Mouse (Mus musculus): ENCODE measurements around the gene Suds3. TPM values are rescaled to one million over a fixed set of nuclear protein-coding genes. Genes with fewer than 3 reads are reported as not detected.

Gene Suds3
- polyA plus RNA-seq, 1 experiment from 2014 or later: 42.2 TPM

DNA sequence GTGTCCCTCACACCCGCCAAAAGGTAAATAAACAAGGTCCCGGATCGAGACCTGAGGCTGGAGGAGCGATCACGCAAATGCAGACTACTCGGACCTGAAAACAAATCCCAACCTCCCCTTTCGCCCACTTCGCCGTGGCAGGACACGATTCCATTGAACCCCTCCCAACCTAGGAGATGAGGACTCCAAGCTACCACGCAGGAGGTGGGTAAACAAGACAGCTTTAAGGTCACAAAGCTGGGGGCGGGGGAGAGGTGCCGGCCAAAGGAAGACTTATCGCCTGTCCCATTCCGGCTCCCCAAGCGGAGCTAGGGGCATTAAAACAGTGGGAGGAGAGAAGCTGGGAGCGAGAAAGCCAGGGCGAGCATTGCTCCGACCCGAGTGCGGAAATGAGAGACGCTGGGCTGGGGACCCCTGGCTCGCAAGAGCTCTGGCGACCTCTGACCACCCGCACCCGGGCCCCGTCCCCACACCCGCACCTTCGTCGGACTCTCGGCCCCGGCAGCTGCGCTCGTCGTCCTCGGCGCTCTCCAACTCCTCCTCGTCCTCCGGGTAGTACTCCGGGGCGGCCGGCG is 633 bp downstream of the Suds3 start:
- Histone ChIP-seq H3K4me2 (replicated peaks; ENCODE audit: low read depth) (peak overlapping the region; percentile 85), H3K36me3 (ENCODE audit: control insufficient read depth, insufficient read depth, low read length) (no peaks in the 10 kb centered on the region), H3K27me3 (ENCODE audit: control insufficient read depth, insufficient read depth, low read length) (no peaks in the 10 kb centered on the region), H3K9me3 (ENCODE audit: control insufficient read depth, low read length) (no peaks in the 10 kb centered on the region), H3K27ac (replicated peaks) (peak overlapping the region; percentile 93), H3K4me3 (ENCODE audit: low read depth, low read length) (peak overlapping the region; percentile 92), H3K9ac (ENCODE audit: low read length) (peak overlapping the region; percentile 94), H3K4me1 (replicated peaks; ENCODE audit: control insufficient read depth, insufficient read depth) (no peaks in the 10 kb centered on the region)
- under 1% methylated on average over 39 of the region's 43 CpGs for WGBS
- ATAC-seq (ENCODE audit: low FRiP score, low TSS enrichment) (peak; percentile 2), DNase-seq (ENCODE audit: low spot score) (peak; percentile 54)
- TF ChIP-seq EP300 (optimal IDR thresholded peaks at IDR 0.05): no peak
- TF ChIP-seq CTCF (IDR thresholded peaks at IDR 0.05; ENCODE audit: low read depth): no peak

DNA sequence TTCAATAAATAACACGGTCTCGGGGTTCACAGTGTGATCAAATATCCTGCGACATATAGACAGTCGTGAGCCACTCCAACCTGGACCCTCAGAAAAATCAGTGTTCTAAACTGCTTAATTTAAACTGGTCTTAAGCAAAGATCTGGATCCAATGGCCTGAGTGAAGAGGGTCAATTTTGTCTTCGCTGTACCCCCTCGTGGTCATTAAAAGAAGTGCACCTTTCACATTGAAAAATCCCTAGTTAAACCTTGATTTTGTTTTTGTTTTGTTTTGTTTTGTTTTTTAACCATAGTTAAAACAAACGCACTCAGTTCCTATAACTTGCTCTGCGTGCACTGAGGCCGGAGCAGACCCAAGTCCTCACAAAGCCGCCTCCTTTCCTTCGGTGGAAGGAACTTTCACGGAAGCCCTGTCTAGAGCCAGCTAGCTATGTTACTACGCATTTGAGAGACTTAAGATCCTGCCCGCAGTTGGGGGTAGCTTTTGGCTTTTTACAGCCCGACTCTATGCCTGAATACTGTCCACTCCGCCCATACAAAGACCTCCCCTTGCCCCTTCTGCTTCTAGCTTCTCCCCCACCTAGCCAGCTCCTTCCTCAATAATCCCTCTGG is 1.2 kb downstream of the Suds3 start:
- Histone ChIP-seq H3K4me3 (ENCODE audit: low read depth, low read length) (peak overlapping the region; percentile 92), H3K27me3 (ENCODE audit: control insufficient read depth, insufficient read depth, low read length) (no peaks in the 10 kb centered on the region), H3K9ac (ENCODE audit: low read length) (peak overlapping the region; percentile 94), H3K4me2 (replicated peaks; ENCODE audit: low read depth) (peak overlapping the region; percentile 85), H3K36me3 (ENCODE audit: control insufficient read depth, insufficient read depth, low read length) (no peaks in the 10 kb centered on the region), H3K27ac (replicated peaks) (peak overlapping the region; percentile 93), H3K4me1 (replicated peaks; ENCODE audit: control insufficient read depth, insufficient read depth) (no peaks in the 10 kb centered on the region), H3K9me3 (ENCODE audit: control insufficient read depth, low read length) (no peaks in the 10 kb centered on the region)
- DNase-seq (ENCODE audit: low spot score) (no peak), ATAC-seq (ENCODE audit: low FRiP score, low TSS enrichment) (no peak)
- TF ChIP-seq CTCF (IDR thresholded peaks at IDR 0.05; ENCODE audit: low read depth): peak; percentile 78
- TF ChIP-seq EP300 (optimal IDR thresholded peaks at IDR 0.05): no peak
- WGBS: 4% methylated on average over 16 of the region's 16 CpGs

DNA sequence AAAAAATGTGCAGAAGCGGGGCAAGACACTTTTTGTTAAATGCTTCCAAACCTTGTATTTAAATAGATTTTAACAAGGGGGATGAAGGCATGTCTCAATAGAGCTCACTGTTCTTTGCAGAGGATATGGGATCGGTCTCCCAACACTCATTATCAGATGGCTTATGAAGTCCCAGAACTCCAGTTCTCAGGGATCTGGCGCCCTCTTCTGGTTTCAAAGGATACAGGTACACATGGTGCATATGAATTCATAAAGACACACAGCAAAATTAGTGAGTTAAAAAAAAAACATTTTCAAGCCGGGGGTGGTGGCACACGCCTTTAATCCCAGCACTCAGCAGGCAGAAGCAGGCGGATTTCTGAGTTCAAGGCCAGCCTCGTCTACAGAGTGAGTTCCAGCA is 2.6 kb downstream of the Suds3 start:
- ATAC-seq (ENCODE audit: low FRiP score, low TSS enrichment): no peak
- Histone ChIP-seq H3K27ac (replicated peaks) (no peak overlapping the region), H3K9ac (ENCODE audit: low read length) (no peak overlapping the region), H3K4me1 (replicated peaks; ENCODE audit: control insufficient read depth, insufficient read depth) (no peaks in the 10 kb centered on the region), H3K27me3 (ENCODE audit: control insufficient read depth, insufficient read depth, low read length) (no peaks in the 10 kb centered on the region), H3K36me3 (ENCODE audit: control insufficient read depth, insufficient read depth, low read length) (peaks cover 5% of the 10 kb centered on the region; the same call in 1 of the 2 replicates), H3K9me3 (ENCODE audit: control insufficient read depth, low read length) (no peaks in the 10 kb centered on the region), H3K4me3 (ENCODE audit: low read depth, low read length) (no peak overlapping the region), H3K4me2 (replicated peaks; ENCODE audit: low read depth) (no peak overlapping the region)
- TF ChIP-seq CTCF (IDR thresholded peaks at IDR 0.05; ENCODE audit: low read depth) (peak; percentile 63), EP300 (optimal IDR thresholded peaks at IDR 0.05) (no peak)
- 91% methylated on average over 7 of the region's 7 CpGs for WGBS
- DNase-seq (ENCODE audit: low spot score): no peak

DNA sequence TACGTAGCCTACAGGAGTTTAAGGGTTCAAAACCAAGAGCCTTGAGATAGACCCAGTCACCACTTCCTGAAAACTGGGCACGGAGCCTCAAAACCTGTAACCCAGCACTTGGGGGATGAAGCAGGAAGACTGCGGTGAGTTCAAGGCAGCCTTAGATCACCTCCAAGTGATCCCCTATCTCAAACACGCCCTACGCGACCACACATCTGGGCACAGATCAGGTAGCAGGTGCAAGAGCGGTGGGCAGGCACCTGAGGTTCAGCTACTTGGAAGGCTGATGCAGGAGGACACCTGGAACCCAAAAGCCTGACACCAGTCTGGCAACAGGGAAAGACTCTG is 4.2 kb downstream of the Suds3 start:
- DNase-seq (ENCODE audit: low spot score) (no peak), ATAC-seq (ENCODE audit: low FRiP score, low TSS enrichment) (no peak)
- TF ChIP-seq CTCF (IDR thresholded peaks at IDR 0.05; ENCODE audit: low read depth): no peak
- TF ChIP-seq EP300 (optimal IDR thresholded peaks at IDR 0.05): no peak
- H3K9ac ChIP-seq (ENCODE audit: low read length): no peak overlapping the region
- H3K4me1 ChIP-seq (replicated peaks; ENCODE audit: control insufficient read depth, insufficient read depth): no peaks in the 10 kb centered on the region
- H3K9me3 ChIP-seq (ENCODE audit: control insufficient read depth, low read length): no peaks in the 10 kb centered on the region
- H3K4me2 ChIP-seq (replicated peaks; ENCODE audit: low read depth): no peak overlapping the region
- no peak overlapping the region for H3K4me3 ChIP-seq (ENCODE audit: low read depth, low read length)
- 96% methylated on average over 7 of the region's 7 CpGs for WGBS
- no peak overlapping the region for H3K27ac ChIP-seq (replicated peaks)
- peaks cover 11% of the 10 kb centered on the region; the same call in 1 of the 2 replicates for H3K36me3 ChIP-seq (ENCODE audit: control insufficient read depth, insufficient read depth, low read length)
- H3K27me3 ChIP-seq (ENCODE audit: control insufficient read depth, insufficient read depth, low read length): no peaks in the 10 kb centered on the region

DNA sequence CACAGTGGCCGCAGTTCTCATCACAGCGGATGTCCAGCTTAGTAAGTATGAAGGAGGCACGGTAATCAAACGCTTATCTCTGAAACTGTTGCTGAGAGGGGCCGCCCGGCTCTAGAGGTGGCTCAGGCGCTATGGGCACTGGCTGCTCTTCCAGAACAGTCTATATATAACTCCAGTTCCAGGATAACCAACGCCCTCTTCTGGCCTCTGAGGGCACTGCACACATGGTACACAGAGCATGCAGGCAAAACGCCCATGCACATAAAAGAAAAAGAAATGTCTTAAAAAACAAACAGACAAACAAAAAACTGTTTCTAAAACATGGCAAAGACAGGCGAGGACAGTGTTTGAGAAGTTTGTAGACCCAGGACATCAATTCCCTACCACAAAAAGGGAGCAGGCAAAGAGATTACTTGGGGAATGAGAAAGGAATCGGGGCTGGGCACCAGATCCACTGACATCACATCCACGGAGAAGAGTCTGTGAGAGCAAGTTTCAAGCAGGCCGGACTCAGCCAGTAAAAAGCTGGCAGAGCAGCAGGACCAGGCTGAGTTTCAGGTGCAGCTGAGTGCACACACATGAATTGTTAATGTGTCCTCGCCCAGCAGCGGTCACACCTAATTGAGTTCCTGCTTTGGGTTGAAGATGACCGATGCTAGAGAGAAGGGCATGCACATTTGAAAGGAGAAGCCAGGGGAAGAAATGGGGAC is 4.7 kb downstream of the Suds3 start:
- no peaks in the 10 kb centered on the region for H3K27me3 ChIP-seq (ENCODE audit: control insufficient read depth, insufficient read depth, low read length)
- no peaks in the 10 kb centered on the region for H3K9me3 ChIP-seq (ENCODE audit: control insufficient read depth, low read length)
- H3K4me1 ChIP-seq (replicated peaks; ENCODE audit: control insufficient read depth, insufficient read depth): no peaks in the 10 kb centered on the region
- no peak overlapping the region for H3K4me2 ChIP-seq (replicated peaks; ENCODE audit: low read depth)
- no peak overlapping the region for H3K4me3 ChIP-seq (ENCODE audit: low read depth, low read length)
- no peak overlapping the region for H3K27ac ChIP-seq (replicated peaks)
- WGBS: 86% methylated on average over 16 of the region's 16 CpGs
- DNase-seq (ENCODE audit: low spot score): no peak
- TF ChIP-seq EP300 (optimal IDR thresholded peaks at IDR 0.05): no peak
- peak; percentile 29; the same call in 1 of the 2 replicates for TF ChIP-seq CTCF (IDR thresholded peaks at IDR 0.05; ENCODE audit: low read depth)
- peaks cover 11% of the 10 kb centered on the region; the same call in 1 of the 2 replicates for H3K36me3 ChIP-seq (ENCODE audit: control insufficient read depth, insufficient read depth, low read length)
- no peak overlapping the region for H3K9ac ChIP-seq (ENCODE audit: low read length)
- ATAC-seq (ENCODE audit: low FRiP score, low TSS enrichment): no peak

DNA sequence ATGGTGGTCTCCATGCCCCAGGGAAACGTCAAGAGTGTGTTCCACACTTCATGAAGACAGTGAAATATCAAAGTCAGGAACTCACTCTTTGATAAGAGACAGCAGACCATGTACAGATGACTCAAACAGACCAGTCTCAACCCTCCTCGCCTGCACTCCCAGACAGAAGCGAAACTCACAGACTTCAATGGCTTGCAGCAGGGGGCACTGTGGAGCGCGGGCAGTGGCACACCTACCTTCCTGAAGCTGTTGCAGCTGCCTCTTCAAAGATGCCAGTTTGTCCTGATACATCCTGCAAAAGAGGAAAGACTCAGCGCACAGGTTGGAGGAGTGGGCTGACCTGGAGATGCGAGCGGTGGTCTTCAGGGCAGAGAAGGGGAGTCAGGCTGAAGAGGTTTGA is 6.4 kb downstream of the Suds3 start:
- Histone ChIP-seq H3K4me2 (replicated peaks; ENCODE audit: low read depth) (no peak overlapping the region), H3K9ac (ENCODE audit: low read length) (no peak overlapping the region), H3K9me3 (ENCODE audit: control insufficient read depth, low read length) (no peaks in the 10 kb centered on the region), H3K4me3 (ENCODE audit: low read depth, low read length) (no peak overlapping the region), H3K36me3 (ENCODE audit: control insufficient read depth, insufficient read depth, low read length) (peaks cover 17% of the 10 kb centered on the region), H3K27me3 (ENCODE audit: control insufficient read depth, insufficient read depth, low read length) (no peaks in the 10 kb centered on the region), H3K4me1 (replicated peaks; ENCODE audit: control insufficient read depth, insufficient read depth) (no peaks in the 10 kb centered on the region), H3K27ac (replicated peaks) (no peak overlapping the region)
- TF ChIP-seq CTCF (IDR thresholded peaks at IDR 0.05; ENCODE audit: low read depth) (peak; percentile 64), EP300 (optimal IDR thresholded peaks at IDR 0.05) (no peak)
- 86% methylated on average over 8 of the region's 8 CpGs for WGBS
- DNase-seq (ENCODE audit: low spot score) (peak; percentile 41), ATAC-seq (ENCODE audit: low FRiP score, low TSS enrichment) (no peak)

Data from stomach, postnatal 0 days (tissue).